Mouse (Mus musculus): ENCODE results near the gene Yy1. TPM values are rescaled to one million over a fixed set of nuclear protein-coding genes. Genes with fewer than 3 reads are reported as not detected.

Yy1 gene
- polyA plus RNA-seq, 1 experiment: 177 TPM

DNA sequence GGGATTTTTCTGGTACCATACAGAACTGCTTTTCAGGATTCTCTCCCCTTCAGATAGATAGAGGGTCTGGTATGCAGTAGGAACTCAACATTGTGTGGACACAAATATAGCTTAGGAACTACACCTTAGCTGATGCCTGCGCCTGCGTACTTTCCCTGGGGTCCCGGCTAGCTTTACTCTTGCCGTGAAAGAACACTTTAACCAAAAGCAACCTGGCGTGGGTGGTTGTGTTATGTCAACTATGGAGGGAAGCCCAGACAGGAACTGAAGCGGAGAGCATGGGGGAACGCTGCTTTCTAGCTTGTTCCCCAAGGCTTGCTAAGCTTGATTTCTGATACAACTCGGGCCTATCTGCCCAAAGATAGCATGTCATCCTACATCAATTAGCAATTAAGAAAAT is 34.5 kb upstream of the Yy1 start:
- Histone ChIP-seq H3K27ac (ENCODE audit: insufficient read depth, low read depth, low read length) (0 out of 2 replicates have a peak overlapping the region, but pooled peaks have one; percentile 12), H3K4me1 (ENCODE audit: control insufficient read depth, insufficient read depth, low read length) (no peaks in the 10 kb centered on the region), H3K4me3 (ENCODE audit: insufficient read depth, low read depth, low read length) (peak overlapping the region; percentile 80; the same call in 1 of the 2 replicates)
- TF ChIP-seq CTCF (IDR thresholded peaks at IDR 0.05; ENCODE audit: insufficient read depth, low read depth, low read length) (no peak), POLR2A (IDR thresholded peaks at IDR 0.05; ENCODE audit: insufficient read depth, low read depth, low read length) (no peak)
- 54% methylated on average over 8 of the region's 8 CpGs for WGBS

- WGBS: 88% methylated on average over 13 of the region's 13 CpGs
- no peak overlapping the region for H3K27ac ChIP-seq (ENCODE audit: insufficient read depth, low read depth, low read length)
- TF ChIP-seq CTCF (IDR thresholded peaks at IDR 0.05; ENCODE audit: insufficient read depth, low read depth, low read length) (no peak), POLR2A (IDR thresholded peaks at IDR 0.05; ENCODE audit: insufficient read depth, low read depth, low read length) (no peak)
- no peak overlapping the region for H3K4me3 ChIP-seq (ENCODE audit: insufficient read depth, low read depth, low read length)
- no peaks in the 10 kb centered on the region for H3K4me1 ChIP-seq (ENCODE audit: control insufficient read depth, insufficient read depth, low read length)
Measured at GRCm38 (mm10) chr12:108758682-108759081, 34.1 kb upstream of the Yy1 start.

- WGBS: 88% methylated on average over 11 of the region's 11 CpGs
- TF ChIP-seq CTCF (IDR thresholded peaks at IDR 0.05; ENCODE audit: insufficient read depth, low read depth, low read length): no peak
- TF ChIP-seq POLR2A (IDR thresholded peaks at IDR 0.05; ENCODE audit: insufficient read depth, low read depth, low read length): no peak
- Histone ChIP-seq H3K4me3 (ENCODE audit: insufficient read depth, low read depth, low read length) (no peak overlapping the region), H3K4me1 (ENCODE audit: control insufficient read depth, insufficient read depth, low read length) (no peaks in the 10 kb centered on the region), H3K27ac (ENCODE audit: insufficient read depth, low read depth, low read length) (no peak overlapping the region)
Measured at GRCm38 (mm10) chr12:108759266-108759665, 33.5 kb upstream of the Yy1 start.

- no peak overlapping the region for H3K27ac ChIP-seq (ENCODE audit: insufficient read depth, low read depth, low read length)
- WGBS: 93% methylated on average over 6 of the region's 6 CpGs
- no peak overlapping the region for H3K4me3 ChIP-seq (ENCODE audit: insufficient read depth, low read depth, low read length)
- TF ChIP-seq POLR2A (IDR thresholded peaks at IDR 0.05; ENCODE audit: insufficient read depth, low read depth, low read length): no peak
- no peak for TF ChIP-seq CTCF (IDR thresholded peaks at IDR 0.05; ENCODE audit: insufficient read depth, low read depth, low read length)
- no peaks in the 10 kb centered on the region for H3K4me1 ChIP-seq (ENCODE audit: control insufficient read depth, insufficient read depth, low read length)
Measured at GRCm38 (mm10) chr12:108760016-108760415, 32.8 kb upstream of the Yy1 start.

DNA sequence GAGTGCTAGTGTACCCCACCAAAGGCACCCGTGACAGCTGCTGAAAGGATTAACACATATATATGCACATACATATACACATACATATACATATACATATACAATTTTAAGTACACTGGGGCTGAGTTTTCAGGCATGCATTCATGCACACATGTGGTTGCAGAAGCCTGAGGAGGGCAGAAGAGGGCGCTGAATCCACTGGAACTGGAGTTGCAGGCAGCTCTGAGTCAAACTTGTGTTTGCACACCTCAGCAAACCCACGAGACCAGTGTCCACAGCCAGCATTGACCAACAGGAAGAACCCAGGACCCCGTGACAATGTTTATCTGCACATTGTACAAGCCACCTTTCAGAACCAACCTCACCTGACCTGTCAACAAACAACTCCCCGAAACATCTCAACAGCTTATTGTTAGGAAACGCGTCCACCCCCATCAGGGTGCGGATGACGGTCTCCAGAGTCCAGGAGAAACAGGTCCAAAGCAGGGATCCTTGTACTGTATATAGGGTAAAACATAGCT is 32.2 kb upstream of the Yy1 start:
- no peak overlapping the region for H3K4me3 ChIP-seq (ENCODE audit: insufficient read depth, low read depth, low read length)
- H3K4me1 ChIP-seq (ENCODE audit: control insufficient read depth, insufficient read depth, low read length): peaks cover under 1% of the 10 kb centered on the region; the same call in 1 of the 2 replicates
- H3K27ac ChIP-seq (ENCODE audit: insufficient read depth, low read depth, low read length): no peak overlapping the region
- TF ChIP-seq POLR2A (IDR thresholded peaks at IDR 0.05; ENCODE audit: insufficient read depth, low read depth, low read length): no peak
- no peak for TF ChIP-seq CTCF (IDR thresholded peaks at IDR 0.05; ENCODE audit: insufficient read depth, low read depth, low read length)
- WGBS: 76% methylated on average over 9 of the region's 9 CpGs

DNA sequence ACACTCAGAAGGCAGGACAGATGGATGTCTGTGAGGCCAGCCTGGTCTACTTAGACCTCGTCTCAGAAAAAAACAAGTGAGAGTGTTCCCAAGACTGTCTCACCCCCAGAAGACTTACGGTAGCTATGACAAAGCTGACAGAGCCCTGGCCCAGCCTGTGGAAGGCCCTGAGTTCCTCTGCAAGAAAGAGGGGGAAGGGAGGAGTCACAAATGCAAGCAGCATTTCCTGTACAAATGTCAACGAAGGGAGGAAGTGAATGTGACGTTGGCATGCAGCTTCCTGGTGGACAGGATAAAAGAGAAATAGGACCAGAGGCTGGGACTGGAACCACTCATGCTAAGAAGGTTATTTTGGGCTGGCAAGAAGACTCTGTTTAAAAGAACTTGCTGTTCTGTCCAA is 31.6 kb upstream of the Yy1 start:
- Histone ChIP-seq H3K4me1 (ENCODE audit: control insufficient read depth, insufficient read depth, low read length) (peaks cover 7% of the 10 kb centered on the region), H3K27ac (ENCODE audit: insufficient read depth, low read depth, low read length) (no peak overlapping the region), H3K4me3 (ENCODE audit: insufficient read depth, low read depth, low read length) (no peak overlapping the region)
- no peak for TF ChIP-seq CTCF (IDR thresholded peaks at IDR 0.05; ENCODE audit: insufficient read depth, low read depth, low read length)
- TF ChIP-seq POLR2A (IDR thresholded peaks at IDR 0.05; ENCODE audit: insufficient read depth, low read depth, low read length): no peak
- 79% methylated on average over 4 of the region's 4 CpGs for WGBS

- Histone ChIP-seq H3K27ac (ENCODE audit: insufficient read depth, low read depth, low read length) (no peak overlapping the region), H3K4me1 (ENCODE audit: control insufficient read depth, insufficient read depth, low read length) (peaks cover 12% of the 10 kb centered on the region), H3K4me3 (ENCODE audit: insufficient read depth, low read depth, low read length) (no peak overlapping the region)
- TF ChIP-seq POLR2A (IDR thresholded peaks at IDR 0.05; ENCODE audit: insufficient read depth, low read depth, low read length) (no peak), CTCF (IDR thresholded peaks at IDR 0.05; ENCODE audit: insufficient read depth, low read depth, low read length) (no peak)
- WGBS: 90% methylated on average over 4 of the region's 4 CpGs
Measured at GRCm38 (mm10) chr12:108761665-108762064, 31.1 kb upstream of the Yy1 start.

GRCm38 (mm10) chr12:108763057-108763796 is 29.5 kb upstream of the Yy1 start:
- no peak overlapping the region for H3K27ac ChIP-seq (ENCODE audit: insufficient read depth, low read depth, low read length)
- 79% methylated on average over 9 of the region's 9 CpGs for WGBS
- peaks cover 14% of the 10 kb centered on the region for H3K4me1 ChIP-seq (ENCODE audit: control insufficient read depth, insufficient read depth, low read length)
- H3K4me3 ChIP-seq (ENCODE audit: insufficient read depth, low read depth, low read length): no peak overlapping the region
- TF ChIP-seq CTCF (IDR thresholded peaks at IDR 0.05; ENCODE audit: insufficient read depth, low read depth, low read length) (no peak), POLR2A (IDR thresholded peaks at IDR 0.05; ENCODE audit: insufficient read depth, low read depth, low read length) (no peak)

DNA sequence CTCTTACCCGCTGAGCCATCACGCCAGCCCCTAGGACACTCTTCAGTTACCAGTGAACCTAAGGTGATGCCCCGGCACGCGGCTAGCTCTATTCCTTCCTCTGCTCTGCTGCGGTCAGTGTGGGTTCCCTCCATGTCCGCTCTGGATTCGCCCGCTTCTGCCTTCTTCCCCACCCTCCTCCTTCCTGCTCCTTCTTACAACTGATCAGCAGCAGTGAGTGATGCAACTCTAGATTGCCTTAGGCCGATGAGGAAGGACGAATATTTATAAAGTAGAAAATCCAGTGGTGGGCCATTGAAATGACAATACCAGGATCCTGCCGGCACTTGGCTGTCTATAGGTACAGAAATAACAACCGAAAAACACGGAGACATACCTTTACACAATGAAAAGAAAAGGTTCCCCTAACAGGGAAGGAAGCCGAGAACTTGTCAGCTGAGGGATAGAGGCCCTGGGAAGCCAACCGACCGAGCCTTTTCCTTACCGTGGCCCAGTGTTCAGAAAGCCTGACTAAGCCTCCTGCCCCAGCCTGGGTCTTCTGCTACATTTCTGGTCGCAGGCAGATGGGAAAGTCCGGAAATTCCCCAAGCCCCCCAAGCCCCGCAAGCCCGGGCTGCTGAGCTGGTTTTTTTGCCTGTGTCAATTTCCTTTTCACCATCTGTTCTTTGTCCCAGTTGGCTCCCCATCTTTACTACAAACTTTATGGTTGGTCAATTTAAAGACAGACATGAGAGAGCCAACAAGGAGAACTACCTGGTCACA is 27.7 kb upstream of the Yy1 start:
- Histone ChIP-seq H3K27ac (ENCODE audit: insufficient read depth, low read depth, low read length) (no peak overlapping the region), H3K4me3 (ENCODE audit: insufficient read depth, low read depth, low read length) (no peak overlapping the region), H3K4me1 (ENCODE audit: control insufficient read depth, insufficient read depth, low read length) (peaks cover 14% of the 10 kb centered on the region)
- 81% methylated on average over 22 of the region's 22 CpGs for WGBS
- TF ChIP-seq POLR2A (IDR thresholded peaks at IDR 0.05; ENCODE audit: insufficient read depth, low read depth, low read length) (no peak), CTCF (IDR thresholded peaks at IDR 0.05; ENCODE audit: insufficient read depth, low read depth, low read length) (no peak)

All from olfactory bulb, adult 2 months (tissue).